Mouse (Mus musculus) C2C12 (cell line): ENCODE data around the gene Macrod1. TPM values are rescaled to one million over a fixed set of nuclear protein-coding genes. Genes with fewer than 3 reads are reported as not detected.

Experiments
- H3K27me3 ChIP-seq: one replicate; pipeline ENCODE4 v1.6.1; 2011; ENCODE audit not compliant: control insufficient read depth, insufficient read depth, insufficient read length
- H3K36me3 ChIP-seq: one replicate; pipeline ENCODE4 v1.6.1; 2011; ENCODE audit not compliant: control insufficient read depth, insufficient read depth
- H3K4me3 ChIP-seq: one replicate; pipeline ENCODE4 v1.5.1; 2011; ENCODE audit warnings: mild to moderate bottlenecking, control low read depth; ENCODE audit not compliant: poor library complexity, insufficient read depth, severe bottlenecking
- H3K79me2 ChIP-seq: one replicate; pipeline ENCODE4 v1.6.1; 2011; ENCODE audit not compliant: control insufficient read depth, insufficient read depth
- H3K79me3 ChIP-seq: one replicate; pipeline ENCODE4 v1.6.1; 2011; ENCODE audit warnings: low read depth, control low read depth
- H3ac ChIP-seq: one replicate; pipeline ENCODE3; 2011; ENCODE audit warnings: low read depth; ENCODE audit not compliant: control insufficient read depth, insufficient read length
- CEBPB ChIP-seq: IDR thresholded peaks from one replicate; pipeline ENCODE4 v1.6.1; 2011; ENCODE audit warnings: low read depth, mild to moderate bottlenecking, control low read depth, moderate library complexity
- CTCF ChIP-seq: IDR thresholded peaks from one replicate; pipeline ENCODE4 v1.5.1; 2011; ENCODE audit not compliant: control insufficient read depth, insufficient read depth, insufficient read length
- FOSL1 ChIP-seq: IDR thresholded peaks from one replicate; pipeline ENCODE4 v1.8.0; 2011; ENCODE audit warnings: mild to moderate bottlenecking, low read length; ENCODE audit not compliant: poor library complexity, insufficient read depth, severe bottlenecking
- MAX ChIP-seq: IDR thresholded peaks from one replicate; pipeline ENCODE4 v1.6.1; 2011; ENCODE audit warnings: mild to moderate bottlenecking, control low read depth
- MYOD1 ChIP-seq: IDR thresholded peaks from one replicate; pipeline ENCODE4 v1.6.1; 2011; ENCODE audit warnings: low read depth; ENCODE audit not compliant: control insufficient read depth, insufficient read length
- MYOG ChIP-seq: IDR thresholded peaks from one replicate; pipeline ENCODE4 v1.6.1; 2011; ENCODE audit not compliant: control insufficient read depth, insufficient read length; ENCODE audit errors: extremely low read depth
- USF1 ChIP-seq: IDR thresholded peaks from one replicate; pipeline ENCODE4 v1.6.1; 2011; ENCODE audit warnings: low read depth, mild to moderate bottlenecking, control low read depth, moderate library complexity
- polyA plus RNA-seq: library from polyadenylated mRNA; unstranded; fragments of >200 nt; fragmentation: generic; extraction: Trizol; gene quantifications from one replicate; pipeline ENCODE4 v1.2.1, GENCODE M21; 2012; ENCODE audit warnings: missing spikeins

The Macrod1 gene
- polyA plus RNA-seq, 1 experiment: 8.3 TPM

GRCm38 (mm10) chr19:7126209-7126608 is 69.6 kb downstream of the Macrod1 start:
- Histone ChIP-seq H3K4me3 (no peak overlapping the region), H3K36me3 (no peaks in the 10 kb centered on the region), H3K79me2 (no peaks in the 10 kb centered on the region), H3K79me3 (no peaks in the 10 kb centered on the region), H3K27me3 (peaks cover 6% of the 10 kb centered on the region), H3ac (no peak overlapping the region)
- no peak for TF ChIP-seq CEBPB
- no peak for TF ChIP-seq MYOD1
- no peak for TF ChIP-seq USF1
- TF ChIP-seq FOSL1: no peak
- no peak for TF ChIP-seq MAX
- TF ChIP-seq CTCF: no peak
- TF ChIP-seq MYOG: no peak

DNA sequence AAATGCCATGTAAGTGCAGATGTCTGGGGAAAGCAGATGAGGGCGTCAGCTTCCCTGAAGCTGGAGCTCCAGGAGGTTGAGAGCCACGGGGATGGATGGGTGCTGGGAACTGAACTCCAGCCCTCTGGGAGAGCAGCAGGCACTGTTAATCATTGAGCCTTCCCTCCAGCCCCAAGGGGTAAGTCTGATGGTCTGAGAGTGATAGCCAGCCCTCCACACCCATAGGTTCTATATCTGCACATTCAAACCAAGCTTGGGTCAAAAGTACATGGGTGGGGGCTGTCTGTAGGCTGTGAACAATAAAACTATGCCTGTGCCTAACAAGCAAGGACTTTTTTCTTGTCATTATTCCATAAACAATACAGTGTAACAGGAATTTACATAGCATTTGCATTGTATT is 70.3 kb downstream of the Macrod1 start:
- Histone ChIP-seq H3K36me3 (no peaks in the 10 kb centered on the region), H3K79me2 (no peaks in the 10 kb centered on the region), H3K27me3 (peaks cover 6% of the 10 kb centered on the region), H3K4me3 (no peak overlapping the region), H3K79me3 (no peaks in the 10 kb centered on the region), H3ac (no peak overlapping the region)
- TF ChIP-seq FOSL1: no peak
- no peak for TF ChIP-seq MYOG
- no peak for TF ChIP-seq MAX
- no peak for TF ChIP-seq CTCF
- no peak for TF ChIP-seq CEBPB
- no peak for TF ChIP-seq USF1
- no peak for TF ChIP-seq MYOD1

DNA sequence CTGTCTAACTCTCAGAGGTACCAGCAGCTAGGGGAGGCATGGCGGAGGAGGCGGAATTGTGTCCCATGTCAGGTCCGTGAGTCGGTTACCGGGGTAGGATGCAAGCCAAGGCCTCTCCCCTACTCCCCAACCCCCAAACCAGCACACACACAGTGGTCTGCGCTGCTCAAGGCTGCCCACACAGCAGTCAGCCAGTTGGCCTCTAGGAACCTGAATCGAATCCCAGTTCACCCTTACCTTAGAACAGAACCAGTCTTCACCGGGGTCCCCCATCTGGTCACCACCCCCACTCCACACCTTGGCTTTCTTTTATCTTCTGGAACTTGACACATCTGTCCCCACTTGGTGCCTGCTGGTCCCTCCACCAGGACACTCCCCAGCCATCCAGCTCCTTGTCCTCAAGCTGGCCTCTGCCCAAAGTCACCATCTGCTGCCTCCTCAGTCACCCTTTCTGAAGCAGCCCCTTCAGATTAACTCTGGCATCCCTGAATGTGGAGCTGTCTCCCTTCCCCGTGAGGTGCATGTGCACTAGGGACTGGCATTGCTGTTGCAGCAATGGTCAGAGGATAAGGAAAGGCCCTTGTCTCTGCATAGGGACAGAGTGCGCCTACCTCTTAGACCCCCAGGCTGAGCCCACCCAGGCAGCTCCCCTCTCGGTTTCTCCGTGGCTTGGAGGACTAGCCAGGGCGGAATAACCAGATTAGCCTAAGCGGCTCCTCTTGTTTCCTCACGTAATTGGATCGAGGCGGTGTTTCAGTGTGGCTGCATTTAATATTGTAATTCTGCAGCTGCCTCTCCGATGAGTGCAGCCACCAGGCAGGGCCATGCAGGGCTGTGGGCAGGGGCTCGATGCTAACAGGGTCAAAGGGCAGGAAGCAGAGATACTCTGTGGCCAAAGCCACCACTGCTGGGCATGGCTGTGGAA is 72.2 kb downstream of the Macrod1 start:
- TF ChIP-seq FOSL1 (no peak), MYOD1 (no peak), MYOG (no peak), CEBPB (no peak), CTCF (no peak), MAX (no peak), USF1 (no peak)
- no peaks in the 10 kb centered on the region for H3K79me2 ChIP-seq
- no peak overlapping the region for H3ac ChIP-seq
- no peaks in the 10 kb centered on the region for H3K36me3 ChIP-seq
- no peaks in the 10 kb centered on the region for H3K79me3 ChIP-seq
- H3K27me3 ChIP-seq: peaks cover 6% of the 10 kb centered on the region
- H3K4me3 ChIP-seq: no peak overlapping the region

DNA sequence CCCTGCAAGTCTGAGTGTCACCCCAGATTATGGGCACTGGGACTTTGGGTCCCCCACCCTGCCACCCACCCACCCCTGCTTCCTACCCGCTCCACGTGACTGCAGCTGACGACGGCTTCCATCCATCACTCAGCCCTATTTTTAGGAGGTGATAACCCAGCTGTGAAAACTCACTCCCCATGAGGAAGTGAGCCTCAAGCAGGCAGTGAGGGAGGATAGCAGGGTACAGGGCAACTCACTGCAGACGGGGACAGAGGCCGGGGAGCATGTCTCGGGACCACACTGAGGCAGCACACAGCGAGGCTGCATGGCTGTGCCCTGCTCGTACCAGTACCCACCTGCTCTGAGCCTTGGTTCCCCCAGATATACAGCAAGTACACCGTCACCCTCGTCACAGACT is 73.7 kb downstream of the Macrod1 start:
- Histone ChIP-seq H3K27me3 (peaks cover 6% of the 10 kb centered on the region), H3K36me3 (no peaks in the 10 kb centered on the region), H3K4me3 (no peak overlapping the region), H3K79me3 (no peaks in the 10 kb centered on the region), H3K79me2 (no peaks in the 10 kb centered on the region), H3ac (no peak overlapping the region)
- TF ChIP-seq FOSL1: no peak
- no peak for TF ChIP-seq MAX
- no peak for TF ChIP-seq CEBPB
- no peak for TF ChIP-seq USF1

DNA sequence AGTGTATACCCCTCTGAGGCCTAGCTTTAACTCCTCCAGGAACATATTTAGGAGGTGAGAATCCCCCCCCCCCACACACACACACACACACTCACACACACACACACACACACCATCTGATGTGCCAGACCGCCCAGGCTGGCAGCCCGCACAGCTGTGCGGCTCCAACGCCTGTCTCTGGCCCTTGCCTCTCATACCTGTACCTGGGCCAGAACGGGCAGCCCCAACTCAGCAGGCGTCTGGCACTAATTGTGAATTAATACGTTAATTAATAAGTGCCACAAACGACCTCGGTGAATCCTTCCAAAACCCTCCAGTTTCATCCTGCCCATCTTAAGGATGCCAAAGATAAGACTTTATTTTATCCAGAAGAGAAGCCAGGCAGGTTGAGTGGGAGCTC is 76.8 kb downstream of the Macrod1 start:
- H3K79me2 ChIP-seq: no peaks in the 10 kb centered on the region
- H3K4me3 ChIP-seq: no peak overlapping the region
- no peak overlapping the region for H3ac ChIP-seq
- TF ChIP-seq CEBPB (no peak), MYOG (no peak), MAX (no peak), CTCF (no peak), USF1 (no peak), FOSL1 (no peak), MYOD1 (no peak)
- H3K36me3 ChIP-seq: no peaks in the 10 kb centered on the region
- no peaks in the 10 kb centered on the region for H3K79me3 ChIP-seq
- peaks cover 3% of the 10 kb centered on the region for H3K27me3 ChIP-seq

DNA sequence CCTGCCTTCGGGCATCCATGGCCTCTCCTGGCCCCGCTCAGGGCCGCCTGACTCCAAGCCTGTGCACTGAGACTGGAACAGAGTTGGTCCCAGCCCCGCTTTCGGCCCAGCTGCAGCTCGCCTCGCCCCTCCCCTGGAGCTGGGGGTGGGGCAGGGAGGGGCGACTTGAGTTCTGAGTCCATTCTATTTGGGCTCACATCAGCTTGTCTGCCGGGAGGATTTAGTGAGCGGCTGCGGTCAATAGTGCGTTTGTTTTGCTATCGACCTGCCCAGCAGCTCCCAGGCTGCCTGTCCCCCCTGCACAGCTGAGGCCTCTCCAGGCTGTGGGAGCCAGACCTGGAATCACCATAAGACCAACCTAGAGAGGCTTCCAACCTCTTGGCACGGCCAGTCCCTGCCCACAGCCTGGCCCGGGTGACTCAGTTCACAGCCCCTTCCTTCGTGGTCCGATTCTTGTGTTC is 78.1 kb downstream of the Macrod1 start:
- Histone ChIP-seq H3K36me3 (no peaks in the 10 kb centered on the region), H3K79me2 (no peaks in the 10 kb centered on the region), H3ac (no peak overlapping the region), H3K79me3 (no peaks in the 10 kb centered on the region), H3K4me3 (no peak overlapping the region), H3K27me3 (no peaks in the 10 kb centered on the region)
- TF ChIP-seq MYOD1 (no peak), MAX (no peak), CEBPB (no peak), USF1 (no peak)
